Mouse (Mus musculus) cerebral cortex, adult 2 months (tissue): ENCODE measurements around the gene Sulf2.

Experiments
- WGBS: fragments of 180-500 bp; shearing (Covaris S2); methylation state at CpG from one replicate; pipeline ENCODE4 v1.1.7; 2018; 5-methylcytosine and 5-hydroxymethylcytosine counted together

Sulf2 gene

DNA sequence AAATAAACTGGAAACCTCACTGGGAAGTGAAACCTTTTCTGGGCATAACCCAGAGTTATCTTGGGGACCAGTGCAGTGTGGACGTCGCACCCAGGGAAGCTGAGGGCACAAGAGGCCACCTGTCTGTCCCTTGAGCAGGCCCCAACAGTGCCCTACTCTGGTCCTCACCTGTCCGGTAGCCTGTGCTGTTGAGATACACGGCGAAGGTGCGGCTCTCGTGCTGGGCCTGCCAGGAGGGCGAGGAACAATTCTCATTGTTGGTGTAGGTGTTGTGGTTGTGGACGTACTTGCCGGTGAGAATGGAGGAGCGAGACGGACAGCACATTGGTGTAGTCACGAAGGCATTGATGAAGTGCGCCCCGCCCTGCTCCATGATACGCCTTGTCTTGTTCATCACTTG, 38.8 kb downstream of the Sulf2 start:
- WGBS: 97% methylated on average over 16 of the region's 16 CpGs

- WGBS: 83% methylated on average over 7 of the region's 7 CpGs
Observed at GRCm38 (mm10) chr2:166116278-166116608, 39.2 kb downstream of the Sulf2 start.

DNA sequence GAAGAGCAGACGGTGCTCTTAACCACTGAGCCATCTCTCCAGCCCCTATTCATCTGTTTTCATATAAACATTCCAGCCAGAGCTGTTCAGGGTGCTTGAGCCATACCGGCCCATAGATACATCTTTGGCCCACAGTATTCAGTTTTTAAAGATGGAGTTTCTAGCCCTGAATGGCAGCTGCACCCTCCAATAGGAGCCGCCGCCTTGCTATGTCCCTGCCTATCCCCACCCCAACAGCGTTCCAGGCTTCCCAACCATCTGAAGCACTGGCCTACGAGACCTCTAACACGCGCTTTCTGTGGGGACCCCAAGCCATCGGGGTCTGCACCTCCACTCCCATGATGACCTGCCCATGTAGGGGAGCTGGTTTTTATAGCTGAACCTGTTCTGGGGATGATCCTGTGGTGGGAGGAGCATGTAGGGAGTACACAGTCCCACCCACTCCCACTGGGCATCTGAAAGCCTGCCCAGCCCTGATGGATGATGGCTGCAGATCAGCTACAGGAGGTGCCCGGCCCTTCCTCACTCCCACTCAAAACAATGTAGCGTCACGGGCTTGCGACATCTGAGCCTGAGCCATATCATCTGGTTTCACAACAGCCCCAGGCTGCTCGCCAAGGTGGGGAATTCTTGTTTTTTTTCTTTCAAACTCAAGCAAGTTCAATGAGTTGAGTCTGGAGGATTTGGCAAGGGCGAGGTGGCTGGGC, 39.7 kb downstream of the Sulf2 start:
- 82% methylated on average over 15 of the region's 15 CpGs for WGBS

- WGBS: 91% methylated on average over 11 of the region's 11 CpGs
Observed at GRCm38 (mm10) chr2:166112986-166113385, 42.5 kb downstream of the Sulf2 start.

GRCm38 (mm10) chr2:166111831-166112250, 43.6 kb downstream of the Sulf2 start:
- 69% methylated on average over 10 of the region's 10 CpGs for WGBS

DNA sequence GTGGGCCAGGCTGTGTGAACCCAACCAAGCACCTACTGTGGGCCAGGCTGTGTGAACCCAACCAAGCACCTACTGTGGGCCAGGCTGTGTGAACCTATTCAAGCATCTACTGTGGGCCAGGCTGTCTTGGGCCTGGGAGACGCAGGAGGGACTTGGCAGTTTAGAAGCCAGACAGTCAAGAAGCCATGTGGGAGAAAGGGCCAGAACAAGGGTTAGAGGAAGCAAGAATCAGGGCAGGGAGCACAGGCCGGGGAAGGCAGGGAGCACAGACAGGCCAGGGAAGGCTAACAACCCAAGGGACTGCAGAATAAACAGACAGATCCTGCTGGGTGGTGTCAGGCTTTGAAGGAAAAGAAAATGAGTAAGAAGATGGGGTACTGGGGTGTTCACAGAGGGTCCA, 44.2 kb downstream of the Sulf2 start:
- WGBS: 82% methylated on average over 2 of the region's 2 CpGs

DNA sequence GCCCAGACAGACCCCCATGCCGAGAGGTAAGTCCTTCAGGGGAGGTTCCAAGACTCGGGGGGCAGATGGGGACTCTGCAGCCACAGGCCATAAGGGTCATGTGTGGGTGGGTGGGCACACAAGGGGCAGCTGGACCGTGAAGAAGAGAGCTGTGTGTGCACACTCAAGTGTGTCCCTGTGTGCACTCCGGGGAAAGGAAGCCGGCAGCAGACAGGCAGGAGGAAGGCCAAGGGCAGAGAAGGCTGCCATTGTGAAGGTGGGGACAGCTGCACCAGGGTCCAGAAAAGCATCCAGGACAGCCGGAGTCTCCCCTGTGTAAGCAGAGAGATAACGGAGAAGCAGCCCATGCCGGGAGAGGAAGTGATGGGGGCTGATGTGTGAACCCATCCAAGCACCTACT, 44.7 kb downstream of the Sulf2 start:
- 75% methylated on average over 8 of the region's 8 CpGs for WGBS

DNA sequence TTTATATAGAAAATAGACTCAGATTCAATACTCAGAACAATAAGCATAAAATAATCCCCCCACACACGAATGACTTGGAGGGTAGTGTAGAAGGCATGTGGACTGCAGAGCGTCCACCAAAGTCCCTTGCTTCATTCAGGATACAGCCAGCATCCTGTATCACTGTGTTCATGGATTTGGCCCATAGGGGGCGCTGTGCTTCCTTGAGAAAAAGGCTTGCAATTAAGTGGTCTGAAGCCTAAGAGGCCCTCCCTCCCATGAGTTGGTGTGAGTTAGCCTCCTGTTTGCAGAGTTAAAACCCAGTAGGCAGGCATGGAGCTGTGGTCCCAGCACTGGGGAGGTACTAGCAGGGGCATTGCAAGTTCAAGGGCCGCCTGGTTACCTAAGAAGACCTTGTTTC, 47.1 kb downstream of the Sulf2 start:
- 29% methylated on average over 4 of the region's 4 CpGs for WGBS

DNA sequence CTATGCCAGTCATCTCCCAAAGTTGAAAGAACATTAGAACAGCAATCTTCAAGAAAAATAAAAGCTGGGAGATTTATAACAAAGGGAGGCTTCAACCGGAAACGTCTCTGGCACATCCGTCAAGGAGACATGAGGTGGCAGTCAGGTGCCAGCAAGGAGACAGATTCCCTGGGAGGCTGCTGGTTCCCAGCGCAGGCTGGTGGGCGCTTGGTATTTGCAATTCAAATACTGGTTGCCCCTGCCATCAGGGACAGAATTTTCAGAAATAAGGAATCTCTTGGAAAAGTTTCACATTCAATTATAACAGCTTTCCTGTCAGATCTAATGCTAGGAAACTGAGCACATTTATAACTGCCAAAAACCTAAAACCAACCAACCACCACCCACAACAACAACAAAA, 47.6 kb downstream of the Sulf2 start:
- WGBS: 39% methylated on average over 5 of the region's 5 CpGs

DNA sequence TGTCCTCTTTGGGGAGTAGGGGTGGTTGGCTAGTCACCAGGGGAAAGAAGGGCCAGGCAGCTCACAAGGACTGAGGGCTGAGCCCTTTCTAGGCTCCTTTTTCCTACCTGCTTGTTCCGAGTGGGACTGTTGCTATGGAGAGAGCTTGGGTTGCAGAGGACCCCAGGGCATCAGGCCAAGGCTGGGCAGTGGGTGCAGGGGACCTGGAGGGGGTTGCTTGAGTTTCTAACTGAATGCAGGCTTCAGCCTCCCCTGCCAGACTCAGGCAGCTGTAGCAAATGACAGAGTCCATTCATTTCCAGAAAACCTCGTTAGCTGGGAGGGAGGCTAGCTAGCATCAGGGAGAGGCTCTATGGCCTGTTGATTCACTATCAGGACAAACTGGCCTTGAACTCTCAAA, 48.8 kb downstream of the Sulf2 start:
- 48% methylated on average over 2 of the region's 2 CpGs for WGBS

- 76% methylated on average over 9 of the region's 9 CpGs for WGBS
Observed at GRCm38 (mm10) chr2:166105911-166106310, 49.6 kb downstream of the Sulf2 start.

GRCm38 (mm10) chr2:166102893-166103292, 52.6 kb downstream of the Sulf2 start:
- WGBS: 69% methylated on average over 7 of the region's 7 CpGs

DNA sequence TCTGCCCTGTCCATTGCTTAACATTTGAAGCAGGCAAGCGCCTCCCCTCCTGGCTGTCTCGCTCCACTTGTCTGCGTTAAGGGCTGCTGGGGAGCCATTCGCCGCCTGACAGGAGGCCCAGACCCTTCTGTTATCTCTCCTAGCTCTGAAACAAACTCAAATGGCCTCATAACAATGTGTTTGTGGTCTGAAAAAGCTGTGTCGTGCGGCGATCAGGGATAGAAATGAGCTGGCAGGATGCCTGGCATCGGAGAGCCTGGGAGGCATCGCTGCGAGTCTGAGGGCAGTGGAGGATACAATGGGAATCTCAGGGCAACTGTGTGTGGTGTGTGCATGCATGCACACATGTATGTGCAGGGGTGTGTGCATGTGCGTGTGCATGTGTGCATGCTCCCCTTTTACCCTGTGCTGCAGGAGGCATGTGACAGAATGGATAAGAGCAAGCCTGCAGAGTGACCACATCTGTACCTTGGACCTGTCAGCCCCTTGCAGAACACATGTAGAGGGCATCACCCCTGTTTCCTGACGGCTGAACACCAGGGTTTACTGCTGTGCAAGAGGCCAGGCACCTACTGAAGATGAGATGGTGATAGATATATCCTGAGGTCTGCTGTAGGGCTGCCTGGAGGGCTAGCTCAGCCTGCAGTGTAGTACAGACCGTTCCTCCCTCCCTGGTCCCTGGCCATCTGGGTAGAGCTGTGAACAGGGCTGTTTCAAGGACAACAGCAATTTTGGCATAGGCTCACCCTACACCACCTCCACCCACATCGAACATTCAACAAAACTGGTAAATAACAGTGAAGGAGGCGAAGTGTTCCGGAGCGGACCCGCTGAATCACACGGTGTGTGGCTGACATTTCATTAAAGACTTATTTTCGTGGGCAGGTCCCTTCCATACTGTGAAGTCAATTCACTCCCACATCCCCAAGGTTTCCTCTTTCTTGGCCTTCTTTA, 54.9 kb downstream of the Sulf2 start:
- WGBS: 51% methylated on average over 21 of the region's 21 CpGs

DNA sequence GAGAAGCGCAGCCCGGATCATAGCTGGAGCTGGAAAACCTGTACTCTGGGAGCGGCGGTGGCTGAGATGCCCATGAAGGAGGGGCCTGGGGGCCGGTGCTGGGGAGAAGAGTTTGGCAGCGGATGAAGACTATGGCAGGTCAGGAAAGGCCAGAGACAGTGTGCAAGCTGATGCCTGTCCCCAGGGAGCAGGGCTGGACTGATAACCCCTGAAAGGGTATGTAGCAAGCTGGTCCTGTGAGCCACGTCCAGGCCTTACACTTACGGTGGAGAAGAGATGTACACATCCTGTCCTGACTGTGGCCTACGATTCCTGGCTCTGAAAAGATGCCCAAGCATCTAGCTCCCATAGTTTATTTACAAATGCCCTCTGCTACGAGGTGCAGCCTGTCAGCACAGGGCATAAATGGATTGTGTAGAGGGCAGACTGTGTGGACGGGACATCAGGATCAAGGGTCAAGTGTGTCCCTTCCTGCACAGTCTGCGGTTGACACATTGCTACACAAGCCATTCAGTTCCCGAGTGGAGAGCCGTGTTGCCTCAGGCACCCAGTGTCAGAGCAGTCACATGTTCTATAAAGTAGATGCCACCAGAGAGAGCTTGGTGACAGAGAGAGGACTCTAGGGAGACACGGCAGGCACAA, 57.0 kb downstream of the Sulf2 start:
- 59% methylated on average over 15 of the region's 15 CpGs for WGBS

GRCm38 (mm10) chr2:166097443-166098291, 57.8 kb downstream of the Sulf2 start:
- 70% methylated on average over 18 of the region's 18 CpGs for WGBS

GRCm38 (mm10) chr2:166096834-166097233, 58.6 kb downstream of the Sulf2 start:
- 100% methylated on average over 1 of the region's 1 CpGs for WGBS

DNA sequence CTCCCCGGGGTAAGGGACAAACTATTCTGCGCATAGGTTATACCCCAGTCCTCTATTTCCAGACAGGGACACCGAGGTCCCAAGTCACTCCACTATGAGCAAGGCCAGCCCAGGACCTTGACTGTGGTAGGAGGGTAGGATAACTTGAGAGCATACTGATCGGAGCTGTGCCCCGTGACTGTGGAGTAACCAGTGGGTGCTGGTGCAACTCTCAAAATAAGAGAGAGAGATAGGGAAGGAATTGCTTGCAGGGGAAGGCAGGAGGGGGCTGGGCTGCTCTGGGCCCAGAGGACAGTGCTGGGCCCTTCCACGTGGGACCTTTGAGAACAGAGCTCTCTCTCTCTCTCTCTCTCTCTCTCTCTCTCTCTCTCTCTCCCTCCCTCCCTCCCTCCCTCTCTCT, 59.2 kb downstream of the Sulf2 start:
- WGBS: 84% methylated on average over 6 of the region's 6 CpGs

- 99% methylated on average over 6 of the region's 6 CpGs for WGBS
Observed at GRCm38 (mm10) chr2:166092412-166092811, 63.1 kb downstream of the Sulf2 start.

DNA sequence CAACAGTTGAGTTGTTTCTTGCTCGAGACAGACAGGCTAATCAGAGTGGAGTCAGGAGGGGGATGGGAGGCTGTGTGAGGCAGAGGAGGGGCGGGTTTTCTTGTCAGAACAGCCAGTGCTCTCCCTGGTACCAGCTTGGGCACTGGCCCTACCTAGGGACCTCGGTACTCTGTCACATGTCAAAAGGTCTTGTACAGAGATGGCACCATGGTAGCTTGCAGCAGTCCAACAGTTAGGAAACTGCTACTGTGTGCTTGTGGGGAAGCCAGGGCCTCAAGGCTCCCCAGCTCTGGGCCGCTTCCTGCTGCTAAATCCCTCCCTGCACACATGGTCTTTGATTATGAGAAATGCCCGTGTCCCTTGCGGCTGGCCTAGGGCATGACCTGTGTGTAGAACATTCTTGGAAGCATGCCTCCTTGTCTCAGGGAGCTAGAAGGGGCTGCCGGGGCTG, 65.3 kb downstream of the Sulf2 start:
- 63% methylated on average over 7 of the region's 7 CpGs for WGBS

DNA sequence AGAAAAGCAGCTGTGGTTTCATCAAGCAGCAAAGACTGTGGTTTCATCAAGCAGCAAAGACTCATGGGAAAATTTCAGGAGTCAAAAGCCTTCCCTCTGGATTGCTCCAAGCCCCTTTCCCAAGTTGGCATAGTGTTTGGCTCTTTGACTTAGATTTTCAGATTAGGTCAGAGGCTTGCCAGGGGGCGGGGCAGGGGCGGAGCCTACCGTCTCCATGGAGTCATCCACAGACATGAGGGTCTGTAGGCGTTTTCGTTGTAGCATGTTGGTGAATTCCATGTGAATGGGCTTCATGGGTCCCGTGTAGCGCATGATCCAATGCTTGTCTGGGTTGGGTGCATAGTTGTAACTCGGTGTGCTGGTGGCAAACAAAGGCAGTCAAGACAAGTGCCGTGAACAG, 66.5 kb downstream of the Sulf2 start:
- WGBS: 81% methylated on average over 9 of the region's 9 CpGs

GRCm38 (mm10) chr2:166086457-166087233, 68.8 kb downstream of the Sulf2 start:
- 86% methylated on average over 29 of the region's 29 CpGs for WGBS
